Mouse (Mus musculus) left cerebral cortex, postnatal 14 days (tissue): ENCODE measurements around the gene Btbd9. TPM values are rescaled to one million over a fixed set of nuclear protein-coding genes. Genes with fewer than 3 reads are reported as not detected.

ENCODE experiments used
- DNase-seq, 2 experiments: peaks; one replicate each; pipeline ENCODE4 v3.0.0; 2021 to 2022; ENCODE audit warnings: low spot score in 2 of 2, mixed read lengths in 1 of 2
- intact Hi-C: fragments of 180-260 bp; cut with DNase I; formaldehyde crosslinking; loops from one replicate; pipeline ENCODE4 v1.15.1; 2025
- total RNA-seq, 2 experiments: library from RNA; stranded (reverse); gene quantifications; 2 replicates each; pipeline ENCODE4 v1.2.3; 2021

The Btbd9 gene
- total RNA-seq, 2 experiments from 2014 or later = 78.9 to 95.2 TPM

- peak in 1 of 2 experiments; percentile 35 for DNase-seq
- intact Hi-C loops = loop anchor here (10.0 kb wide), 1 partner anchor 218 kb away; the partner anchor contains the start of gene Mdga1
Observed at GRCm38 (mm10) chr17:30192416-30193005, 383.8 kb downstream of the Btbd9 start.

DNA sequence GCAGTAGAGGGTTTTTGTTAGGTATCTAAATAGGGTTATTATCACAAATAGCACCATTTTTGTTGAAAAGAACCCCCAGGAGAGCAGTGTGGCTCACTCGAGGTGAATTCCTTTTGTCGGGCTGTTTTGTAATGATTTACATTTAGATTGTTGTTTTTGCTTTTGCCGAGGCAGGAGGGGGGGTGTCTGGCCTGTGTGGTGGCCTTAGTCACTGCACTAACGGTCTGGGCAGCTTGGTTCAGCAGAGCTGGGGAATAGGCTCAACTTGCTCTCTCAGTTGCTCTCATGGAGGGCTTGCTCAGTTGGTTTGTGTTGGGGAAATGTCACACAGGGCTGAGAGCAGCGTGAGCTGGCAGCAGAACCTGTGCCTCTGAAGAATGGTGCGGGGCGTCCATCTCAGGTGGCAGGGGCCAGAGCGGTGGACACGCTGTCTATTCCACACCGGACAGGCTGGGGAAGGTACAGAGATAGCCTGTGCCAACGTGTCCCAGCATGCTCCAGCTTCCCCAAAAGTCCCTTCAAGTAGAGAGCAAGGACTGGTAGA, 385.1 kb downstream of the Btbd9 start:
- DNase-seq = no peak
- intact Hi-C loops = loop anchor here (10.0 kb wide), 1 partner anchor 216 kb away; the partner anchor contains the start of gene Mdga1

DNA sequence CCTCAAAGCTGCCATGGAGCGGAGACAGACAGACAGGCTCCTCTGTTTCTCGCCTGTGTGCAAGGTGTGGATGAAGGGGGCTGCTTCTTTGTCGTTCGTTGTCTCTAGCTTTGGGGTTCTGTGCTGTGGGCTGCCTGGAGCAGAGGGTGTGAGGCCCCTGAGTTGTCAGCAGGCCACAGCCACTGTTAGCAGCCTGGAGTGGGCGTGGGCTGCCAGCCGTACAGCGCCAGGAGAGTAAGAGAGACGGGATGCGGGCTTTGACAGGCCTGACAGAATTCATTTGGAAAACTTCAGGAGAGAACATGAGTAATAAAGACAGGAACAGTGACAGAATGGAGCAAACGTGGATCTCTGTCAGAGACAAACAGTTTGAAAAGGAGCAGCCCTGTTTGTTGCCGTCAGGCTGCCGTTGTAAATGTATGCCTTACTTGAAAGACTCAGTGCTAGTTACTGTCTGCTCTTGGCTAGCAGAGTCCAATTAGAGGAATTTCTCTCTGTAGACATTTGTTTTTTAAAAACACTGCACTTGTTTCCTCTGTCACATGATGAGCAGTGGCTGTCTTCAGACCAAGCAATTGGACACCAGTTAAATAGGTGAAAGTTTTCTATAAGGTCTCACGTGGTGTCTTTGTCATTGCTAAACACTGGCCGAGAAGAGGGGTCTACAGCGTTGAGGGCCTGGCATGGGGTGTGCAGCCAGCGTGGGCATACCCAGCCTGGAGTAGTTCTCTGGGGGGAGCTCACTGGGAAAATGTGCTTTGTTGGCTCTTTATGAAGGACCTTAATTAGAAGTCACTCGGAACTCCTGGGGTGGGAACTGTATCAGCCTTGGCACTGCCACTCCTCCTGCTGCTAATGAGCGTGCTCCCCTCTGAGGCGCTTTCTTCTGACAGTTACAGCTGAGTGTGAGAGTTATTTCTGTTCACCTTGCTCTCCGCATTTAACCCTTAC, 388.0 kb downstream of the Btbd9 start:
- intact Hi-C loops = no loop called here
- no peak for DNase-seq

DNA sequence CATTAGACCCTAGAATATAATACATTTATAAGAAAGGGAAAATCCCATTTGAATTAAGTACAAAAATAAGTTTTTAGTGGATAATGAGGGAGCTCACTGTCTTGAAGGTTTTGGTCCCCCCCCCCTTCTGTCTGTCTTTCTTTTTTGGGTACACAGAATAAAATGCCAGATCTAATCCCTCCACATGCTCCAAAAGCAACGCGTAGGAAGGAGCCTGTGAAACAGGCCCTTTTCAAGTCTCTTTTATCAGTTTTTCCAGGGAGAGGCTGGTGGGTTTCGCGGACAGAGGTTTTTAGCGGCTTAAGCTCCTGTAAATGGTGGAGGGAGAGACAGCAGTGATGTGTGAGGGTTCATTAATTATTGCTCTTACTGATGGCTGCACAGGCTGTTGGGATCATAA, 388.7 kb downstream of the Btbd9 start:
- DNase-seq = no peak
- intact Hi-C loops = no loop called here

GRCm38 (mm10) chr17:30187154-30187553, 389.1 kb downstream of the Btbd9 start:
- DNase-seq = no peak
- intact Hi-C loops = no loop called here

DNA sequence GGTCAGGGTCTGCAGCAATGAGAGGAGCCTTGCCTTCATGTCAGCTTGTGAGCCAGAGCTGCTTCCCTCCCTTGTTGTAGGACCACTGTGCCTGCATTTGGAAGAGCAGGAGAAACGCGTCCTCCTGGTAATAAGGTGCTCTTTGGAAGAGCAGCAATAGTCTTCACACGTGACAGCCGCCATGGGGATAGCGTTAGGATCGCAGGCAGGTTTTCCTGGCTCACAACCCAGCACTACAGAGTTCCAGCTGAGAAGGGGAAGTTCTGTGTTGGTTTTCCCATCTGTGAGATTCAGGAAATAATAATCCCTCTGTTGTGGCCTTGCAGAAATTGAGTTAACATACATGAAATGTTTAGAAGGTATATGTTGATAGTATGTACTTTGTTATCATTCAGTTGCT, 392.7 kb downstream of the Btbd9 start:
- intact Hi-C loops = no loop called here
- no peak for DNase-seq

GRCm38 (mm10) chr17:30182063-30182462, 394.2 kb downstream of the Btbd9 start:
- DNase-seq = no peak
- intact Hi-C loops = no loop called here

DNA sequence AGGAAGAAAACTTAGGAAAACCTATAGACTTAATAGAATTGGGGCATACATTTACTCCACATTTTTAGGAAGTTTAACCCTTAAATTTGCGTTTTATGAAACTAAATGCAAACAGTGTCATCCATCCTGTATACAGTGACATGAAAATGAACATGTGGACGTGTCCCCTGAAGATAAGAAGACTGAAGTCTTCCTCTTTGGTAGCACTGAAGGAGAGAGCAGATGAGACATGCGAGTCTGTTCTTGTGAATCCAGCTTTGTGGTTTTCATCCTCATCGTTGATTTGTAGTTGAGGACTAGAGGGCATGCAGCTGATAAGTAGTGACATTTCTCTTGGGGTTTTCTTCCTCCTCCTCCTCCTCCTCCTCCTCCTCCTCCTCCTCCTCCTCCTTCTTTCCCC, 394.7 kb downstream of the Btbd9 start:
- intact Hi-C loops = no loop called here
- DNase-seq = no peak

GRCm38 (mm10) chr17:30180197-30180596, 396.1 kb downstream of the Btbd9 start:
- DNase-seq = no peak
- intact Hi-C loops = no loop called here

DNA sequence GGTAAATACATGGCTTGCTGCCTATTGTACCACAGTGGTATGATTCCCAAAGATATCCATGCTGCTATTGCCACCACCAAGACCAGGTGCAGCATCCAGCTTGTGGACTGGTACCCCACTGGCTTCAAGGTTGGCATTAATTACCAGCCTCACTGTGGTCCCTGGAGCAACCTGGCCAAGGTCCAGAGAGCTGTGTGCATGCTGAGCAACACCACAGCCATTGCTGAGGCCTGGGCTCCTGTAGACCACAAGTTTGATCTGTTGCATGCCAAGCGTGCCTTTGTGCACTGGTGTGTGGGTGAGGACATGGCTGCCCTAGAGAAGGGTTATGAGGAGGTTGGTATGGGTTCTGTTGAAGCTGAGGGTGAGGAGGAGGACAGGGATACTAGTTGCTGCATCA, 397.9 kb downstream of the Btbd9 start:
- intact Hi-C loops = no loop called here
- DNase-seq = no peak

DNA sequence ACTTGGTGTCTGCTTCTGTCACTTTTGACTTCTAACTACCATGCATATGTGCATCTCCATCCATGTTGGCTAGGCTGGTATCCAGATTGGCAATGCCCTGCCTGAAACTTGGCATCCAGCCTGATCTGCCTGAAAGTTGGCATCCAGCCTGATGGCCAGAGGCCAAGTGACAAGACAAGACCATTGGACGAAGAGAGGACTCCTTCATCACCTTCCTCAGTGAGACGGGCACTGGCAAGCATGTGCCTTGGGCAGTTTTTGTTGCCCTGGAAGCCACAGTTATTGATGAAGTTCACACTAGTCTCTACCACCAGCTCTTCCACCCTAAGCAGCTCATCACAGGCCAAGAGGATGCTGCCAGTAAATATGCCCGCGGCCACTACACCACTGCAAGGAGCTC, 398.9 kb downstream of the Btbd9 start:
- no peak for DNase-seq
- intact Hi-C loops = no loop called here

Other genes starting within 250 kb of the Btbd9 start
- 1 to 10 TPM; 1.7 to 1.9 TPM for gene Dnah8, start 47.9 kb upstream of the Btbd9 start, total RNA-seq
- 100 to 1,000 TPM; 131 to 136 TPM for gene Glo1, start 50.4 kb upstream of the Btbd9 start, total RNA-seq